Mouse (Mus musculus): Measurements from ENCODE around the gene Tmem170b. TPM values are rescaled to one million over a fixed set of nuclear protein-coding genes. Genes with fewer than 3 reads are reported as not detected.

The Tmem170b gene
- polyA plus RNA-seq, 1 experiment, result 1.6 TPM

DNA sequence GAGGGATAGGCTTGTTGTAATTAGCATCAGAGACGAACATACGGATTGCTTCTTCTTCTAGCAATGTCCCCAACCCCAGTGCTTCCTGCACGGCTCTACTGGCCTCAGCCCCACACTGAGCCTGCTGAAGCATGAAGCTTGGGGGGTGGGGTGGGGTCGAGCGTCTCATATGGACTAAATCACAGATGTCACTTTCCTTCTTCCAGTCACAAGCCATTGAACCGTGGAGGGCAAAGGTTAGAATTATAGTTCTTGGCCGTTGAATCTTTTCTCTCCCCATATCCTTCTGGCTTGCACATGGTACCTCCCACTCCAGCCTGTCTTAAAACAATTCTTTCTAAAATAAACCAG is 71.1 kb downstream of the Tmem170b start:
- no peak overlapping the region for H3K4me3 ChIP-seq (ENCODE audit: control insufficient read depth, low read depth, low read length)
- H3K27me3 ChIP-seq (ENCODE audit: control insufficient read depth, insufficient read depth, low read length), result no peaks in the 10 kb centered on the region
- H3K27ac ChIP-seq (ENCODE audit: control insufficient read depth, insufficient read depth, low read depth, low read length), result no peak overlapping the region
- H3K36me3 ChIP-seq (ENCODE audit: control insufficient read depth, insufficient read depth, low read length), result no peaks in the 10 kb centered on the region
- no peak for TF ChIP-seq CTCF (IDR thresholded peaks at IDR 0.05; ENCODE audit: control insufficient read depth, insufficient read depth, insufficient replicate concordance, low read depth, low read length)
- no peak for TF ChIP-seq POLR2A (IDR thresholded peaks at IDR 0.05; ENCODE audit: control insufficient read depth, low read depth, low read length)
- H3K4me1 ChIP-seq (ENCODE audit: control insufficient read depth, insufficient read depth, low read length), result no peaks in the 10 kb centered on the region

DNA sequence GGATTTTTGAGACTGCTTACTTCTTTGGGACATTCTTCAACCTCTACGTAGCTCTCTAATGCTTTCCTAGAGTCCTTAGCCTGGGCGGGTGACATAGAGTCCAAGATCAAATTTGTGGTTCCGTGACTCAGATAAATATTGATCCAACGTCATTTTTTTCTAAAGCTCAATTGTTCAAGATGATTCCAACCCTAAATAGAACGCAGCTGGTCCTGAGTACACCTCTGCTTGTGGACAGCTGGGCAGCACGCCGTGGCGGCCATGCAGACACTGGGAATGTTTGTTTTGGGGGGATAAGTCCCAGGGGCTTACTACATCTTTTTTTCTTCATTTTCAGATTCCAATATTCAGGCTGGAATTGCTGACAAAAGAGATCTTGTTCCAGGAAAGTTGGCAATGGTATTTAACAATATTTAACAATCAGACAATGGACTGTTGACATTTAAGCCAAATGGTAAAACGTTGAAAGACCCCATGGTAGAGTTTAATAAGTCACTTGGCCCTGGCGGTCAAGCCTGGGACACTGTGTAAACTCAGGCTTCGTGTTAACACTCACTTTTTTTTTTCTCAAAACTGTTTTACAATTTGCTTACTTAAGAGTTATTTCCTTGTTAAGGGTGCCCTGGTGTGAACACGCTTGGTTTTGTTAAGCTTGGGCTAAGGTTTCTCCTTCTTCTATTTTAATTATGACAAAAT is 75.3 kb downstream of the Tmem170b start:
- no peaks in the 10 kb centered on the region for H3K4me1 ChIP-seq (ENCODE audit: control insufficient read depth, insufficient read depth, low read length)
- no peaks in the 10 kb centered on the region for H3K36me3 ChIP-seq (ENCODE audit: control insufficient read depth, insufficient read depth, low read length)
- TF ChIP-seq CTCF (IDR thresholded peaks at IDR 0.05; ENCODE audit: control insufficient read depth, insufficient read depth, insufficient replicate concordance, low read depth, low read length) (no peak), POLR2A (IDR thresholded peaks at IDR 0.05; ENCODE audit: control insufficient read depth, low read depth, low read length) (no peak)
- H3K27me3 ChIP-seq (ENCODE audit: control insufficient read depth, insufficient read depth, low read length), result no peaks in the 10 kb centered on the region
- no peak overlapping the region for H3K4me3 ChIP-seq (ENCODE audit: control insufficient read depth, low read depth, low read length)
- no peak overlapping the region for H3K27ac ChIP-seq (ENCODE audit: control insufficient read depth, insufficient read depth, low read depth, low read length)

- no peaks in the 10 kb centered on the region for H3K36me3 ChIP-seq (ENCODE audit: control insufficient read depth, insufficient read depth, low read length)
- no peaks in the 10 kb centered on the region for H3K4me1 ChIP-seq (ENCODE audit: control insufficient read depth, insufficient read depth, low read length)
- no peak for TF ChIP-seq POLR2A (IDR thresholded peaks at IDR 0.05; ENCODE audit: control insufficient read depth, low read depth, low read length)
- TF ChIP-seq CTCF (IDR thresholded peaks at IDR 0.05; ENCODE audit: control insufficient read depth, insufficient read depth, insufficient replicate concordance, low read depth, low read length), result no peak
- H3K4me3 ChIP-seq (ENCODE audit: control insufficient read depth, low read depth, low read length), result no peak overlapping the region
- H3K27ac ChIP-seq (ENCODE audit: control insufficient read depth, insufficient read depth, low read depth, low read length), result no peak overlapping the region
- H3K27me3 ChIP-seq (ENCODE audit: control insufficient read depth, insufficient read depth, low read length), result no peaks in the 10 kb centered on the region
Observed at GRCm38 (mm10) chr13:41682341-41683119, 76.8 kb downstream of the Tmem170b start.

GRCm38 (mm10) chr13:41683356-41684012 is 77.8 kb downstream of the Tmem170b start:
- no peaks in the 10 kb centered on the region for H3K36me3 ChIP-seq (ENCODE audit: control insufficient read depth, insufficient read depth, low read length)

GRCm38 (mm10) chr13:41685499-41685898 is 79.8 kb downstream of the Tmem170b start:
- no peaks in the 10 kb centered on the region for H3K36me3 ChIP-seq (ENCODE audit: control insufficient read depth, insufficient read depth, low read length)
- no peak overlapping the region for H3K27ac ChIP-seq (ENCODE audit: control insufficient read depth, insufficient read depth, low read depth, low read length)

More at GRCm38 (mm10) chr13:41683356-41684012, 77.8 kb downstream of the Tmem170b start:
- TF ChIP-seq CTCF (IDR thresholded peaks at IDR 0.05; ENCODE audit: control insufficient read depth, insufficient read depth, insufficient replicate concordance, low read depth, low read length) (no peak), POLR2A (IDR thresholded peaks at IDR 0.05; ENCODE audit: control insufficient read depth, low read depth, low read length) (no peak)
- no peak overlapping the region for H3K27ac ChIP-seq (ENCODE audit: control insufficient read depth, insufficient read depth, low read depth, low read length)
- no peak overlapping the region for H3K4me3 ChIP-seq (ENCODE audit: control insufficient read depth, low read depth, low read length)
- H3K27me3 ChIP-seq (ENCODE audit: control insufficient read depth, insufficient read depth, low read length), result no peaks in the 10 kb centered on the region
- no peaks in the 10 kb centered on the region for H3K4me1 ChIP-seq (ENCODE audit: control insufficient read depth, insufficient read depth, low read length)

DNA sequence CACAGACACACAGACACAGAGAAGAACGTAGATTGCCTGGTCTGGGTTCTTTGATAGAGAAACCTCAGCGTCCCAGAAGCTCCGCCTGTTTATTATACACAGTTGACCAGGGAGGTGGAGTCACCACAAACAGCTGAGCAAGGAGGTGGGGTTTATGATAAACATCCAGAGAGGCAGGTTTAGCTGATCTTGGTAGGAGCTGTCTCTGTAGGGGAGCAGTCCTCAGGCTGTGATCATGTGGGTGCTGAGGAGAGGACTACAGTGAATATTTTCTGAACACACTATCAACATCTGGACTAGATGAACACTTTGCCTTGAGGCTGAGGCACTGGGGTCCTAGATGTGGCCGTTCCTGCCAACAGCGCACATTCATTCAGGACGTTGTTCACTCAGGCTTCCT is 83.3 kb downstream of the Tmem170b start:
- no peak for TF ChIP-seq POLR2A (IDR thresholded peaks at IDR 0.05; ENCODE audit: control insufficient read depth, low read depth, low read length)
- TF ChIP-seq CTCF (IDR thresholded peaks at IDR 0.05; ENCODE audit: control insufficient read depth, insufficient read depth, insufficient replicate concordance, low read depth, low read length), result no peak
- Histone ChIP-seq H3K27me3 (ENCODE audit: control insufficient read depth, insufficient read depth, low read length) (no peaks in the 10 kb centered on the region), H3K27ac (ENCODE audit: control insufficient read depth, insufficient read depth, low read depth, low read length) (no peak overlapping the region), H3K4me1 (ENCODE audit: control insufficient read depth, insufficient read depth, low read length) (peaks cover 2% of the 10 kb centered on the region; the same call in 1 of the 2 replicates), H3K36me3 (ENCODE audit: control insufficient read depth, insufficient read depth, low read length) (no peaks in the 10 kb centered on the region), H3K4me3 (ENCODE audit: control insufficient read depth, low read depth, low read length) (no peak overlapping the region)

More at GRCm38 (mm10) chr13:41685499-41685898, 79.8 kb downstream of the Tmem170b start:
- Histone ChIP-seq H3K27me3 (ENCODE audit: control insufficient read depth, insufficient read depth, low read length) (no peaks in the 10 kb centered on the region), H3K4me1 (ENCODE audit: control insufficient read depth, insufficient read depth, low read length) (no peaks in the 10 kb centered on the region), H3K4me3 (ENCODE audit: control insufficient read depth, low read depth, low read length) (no peak overlapping the region)
- TF ChIP-seq CTCF (IDR thresholded peaks at IDR 0.05; ENCODE audit: control insufficient read depth, insufficient read depth, insufficient replicate concordance, low read depth, low read length) (no peak), POLR2A (IDR thresholded peaks at IDR 0.05; ENCODE audit: control insufficient read depth, low read depth, low read length) (no peak)

GRCm38 (mm10) chr13:41689598-41690045 is 83.9 kb downstream of the Tmem170b start:
- H3K4me1 ChIP-seq (ENCODE audit: control insufficient read depth, insufficient read depth, low read length), result peaks cover 2% of the 10 kb centered on the region; the same call in 1 of the 2 replicates
- no peak overlapping the region for H3K4me3 ChIP-seq (ENCODE audit: control insufficient read depth, low read depth, low read length)
- no peaks in the 10 kb centered on the region for H3K36me3 ChIP-seq (ENCODE audit: control insufficient read depth, insufficient read depth, low read length)
- no peak for TF ChIP-seq POLR2A (IDR thresholded peaks at IDR 0.05; ENCODE audit: control insufficient read depth, low read depth, low read length)
- TF ChIP-seq CTCF (IDR thresholded peaks at IDR 0.05; ENCODE audit: control insufficient read depth, insufficient read depth, insufficient replicate concordance, low read depth, low read length), result no peak
- H3K27ac ChIP-seq (ENCODE audit: control insufficient read depth, insufficient read depth, low read depth, low read length), result no peak overlapping the region
- H3K27me3 ChIP-seq (ENCODE audit: control insufficient read depth, insufficient read depth, low read length), result no peaks in the 10 kb centered on the region

Other genes starting within 250 kb of the Tmem170b start
- gene Nedd9, start 118.5 kb upstream of the Tmem170b start, polyA plus RNA-seq (2012; rRNA removed), result 3.0 and 3.3 TPM in 2 replicates
- gene Adtrp, start 241.8 kb downstream of the Tmem170b start, polyA plus RNA-seq (2012; rRNA removed), result 46.3 and 57.1 TPM in 2 replicates